Mouse (Mus musculus): ENCODE measurements around the gene Vps39. TPM values are rescaled to one million over a fixed set of nuclear protein-coding genes. Genes with fewer than 3 reads are reported as not detected.

The Vps39 gene
- 10 to 100 TPM; 54.2 to 55.8 TPM for total RNA-seq (2021)
- long read RNA-seq, experiment 1, full-length matches to known transcripts = 16 of 37 reads
- long read RNA-seq, experiment 1, partial matches to known transcripts = 3 of 37 reads
- long read RNA-seq, experiment 1, other reads (novel, unspliced or antisense) = 18 of 37 reads
- long read RNA-seq, experiment 2, full-length matches to known transcripts = 14 of 34 reads
- long read RNA-seq, experiment 2, partial matches to known transcripts = 7 of 34 reads
- long read RNA-seq, experiment 2, other reads (novel, unspliced or antisense) = 13 of 34 reads

- peak; percentile 72 to 75 for DNase-seq (ENCODE audit: low spot score in 2 of 2)
Measured at GRCm38 (mm10) chr2:120352682-120353646, at the start of gene Vps39. Vps39 (minus strand) TSS chr2:120353137.

GRCm38 (mm10) chr2:120397951-120398350, 45.0 kb upstream of the Vps39 start:
- no peak for DNase-seq (ENCODE audit: low spot score in 2 of 2)

DNA sequence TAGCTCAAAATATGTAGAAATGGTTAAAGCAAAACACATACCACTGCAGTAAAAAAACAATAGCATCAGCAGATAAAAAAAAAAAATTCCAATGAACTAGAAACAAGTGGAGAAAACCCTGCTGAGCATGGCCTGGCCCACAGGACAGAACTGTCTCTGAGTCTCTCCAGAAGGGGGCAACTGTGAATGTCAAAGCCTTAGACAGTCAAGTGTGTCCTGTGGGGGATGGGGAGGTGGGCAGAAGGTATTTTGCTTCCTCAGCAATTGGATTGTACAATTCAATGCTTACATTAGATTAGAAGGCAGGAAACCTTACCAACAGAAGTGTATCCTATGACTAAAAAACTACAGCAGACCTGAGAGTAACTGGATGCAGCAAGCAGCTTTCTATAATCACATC, 39.5 kb upstream of the Vps39 start:
- no peak for DNase-seq (ENCODE audit: low spot score in 2 of 2)

GRCm38 (mm10) chr2:120390934-120391333, 38.0 kb upstream of the Vps39 start:
- no peak for DNase-seq (ENCODE audit: low spot score in 2 of 2)

- peak in 1 of 2 experiments; percentile 8 for DNase-seq (ENCODE audit: low spot score in 2 of 2)
Measured at GRCm38 (mm10) chr2:120389376-120389775, 36.4 kb upstream of the Vps39 start.

GRCm38 (mm10) chr2:120387291-120387690, 34.4 kb upstream of the Vps39 start:
- no peak for DNase-seq (ENCODE audit: low spot score in 2 of 2)

GRCm38 (mm10) chr2:120386264-120386663, 33.3 kb upstream of the Vps39 start:
- DNase-seq (ENCODE audit: low spot score in 2 of 2) = no peak

GRCm38 (mm10) chr2:120373858-120374257, 20.9 kb upstream of the Vps39 start:
- no peak for DNase-seq (ENCODE audit: low spot score in 2 of 2)

- DNase-seq (ENCODE audit: low spot score in 2 of 2) = no peak
Measured at GRCm38 (mm10) chr2:120367416-120368207, 14.7 kb upstream of the Vps39 start.

- no peak for DNase-seq (ENCODE audit: low spot score in 2 of 2)
Measured at GRCm38 (mm10) chr2:120366501-120366900, 13.6 kb upstream of the Vps39 start.

DNA sequence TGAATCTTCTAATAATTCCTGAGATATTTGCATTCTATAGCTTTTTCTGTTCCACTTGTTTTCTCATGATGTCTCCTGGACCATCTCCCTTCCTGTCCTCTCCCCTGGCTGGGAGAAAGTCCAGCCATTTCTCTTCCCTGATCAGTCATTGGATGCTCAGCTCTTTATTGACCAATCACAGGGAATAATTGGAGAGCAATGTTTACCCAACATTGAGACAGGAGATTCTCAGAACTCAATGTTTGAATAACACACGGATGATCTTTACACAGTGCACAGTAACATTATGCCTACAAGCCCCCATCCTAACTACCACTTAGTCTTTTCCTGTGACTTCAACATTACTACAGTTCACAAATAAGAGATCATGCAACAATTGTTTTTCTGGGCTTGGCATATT, 7.5 kb upstream of the Vps39 start:
- no peak for DNase-seq (ENCODE audit: low spot score in 2 of 2)

DNA sequence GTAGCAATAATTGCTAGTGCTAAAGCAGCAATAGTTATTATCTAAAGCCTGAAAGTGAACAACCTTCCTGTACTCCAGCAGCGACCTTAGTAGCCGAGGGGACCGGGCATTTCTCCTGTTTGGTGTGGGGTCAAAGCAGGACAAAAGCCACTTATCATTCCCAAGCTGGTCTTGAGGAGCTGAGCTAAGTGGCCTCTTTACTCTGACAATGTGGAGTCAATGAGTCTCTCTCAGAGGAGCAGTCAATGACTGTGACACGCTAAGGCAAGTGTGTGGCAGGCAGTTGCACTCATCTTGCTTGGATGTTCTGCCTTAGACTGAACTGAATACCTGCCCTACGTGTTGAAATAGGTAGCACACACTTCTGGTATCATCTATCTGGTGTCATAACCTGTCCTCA, 1.6 kb downstream of the Vps39 start:
- no peak for DNase-seq (ENCODE audit: low spot score in 2 of 2)

GRCm38 (mm10) chr2:120348120-120348519, 4.8 kb downstream of the Vps39 start:
- DNase-seq (ENCODE audit: low spot score in 2 of 2) = no peak

DNA sequence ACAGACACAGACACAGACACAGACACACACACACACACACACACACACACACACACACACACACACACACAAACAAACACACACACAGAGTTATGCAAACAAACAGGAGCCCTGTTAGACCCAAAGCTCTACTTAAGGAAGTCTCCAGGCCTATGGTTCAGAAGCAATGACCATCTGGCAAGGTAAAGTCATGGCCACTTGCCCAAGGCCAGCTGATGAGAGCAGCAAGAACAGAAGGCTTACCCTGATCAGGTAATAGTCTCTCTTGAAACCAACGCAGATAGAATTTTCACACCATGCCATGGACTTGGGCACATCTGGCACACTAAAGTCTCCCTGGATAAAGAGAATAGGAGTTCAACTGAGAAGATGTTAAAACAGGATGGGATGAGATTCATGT, 11.2 kb downstream of the Vps39 start:
- no peak for DNase-seq (ENCODE audit: low spot score in 2 of 2)

- DNase-seq (ENCODE audit: low spot score in 2 of 2) = no peak
Measured at GRCm38 (mm10) chr2:120337886-120338285, 15.1 kb downstream of the Vps39 start.

GRCm38 (mm10) chr2:120331575-120331974, 21.4 kb downstream of the Vps39 start:
- DNase-seq (ENCODE audit: low spot score in 2 of 2) = no peak

DNA sequence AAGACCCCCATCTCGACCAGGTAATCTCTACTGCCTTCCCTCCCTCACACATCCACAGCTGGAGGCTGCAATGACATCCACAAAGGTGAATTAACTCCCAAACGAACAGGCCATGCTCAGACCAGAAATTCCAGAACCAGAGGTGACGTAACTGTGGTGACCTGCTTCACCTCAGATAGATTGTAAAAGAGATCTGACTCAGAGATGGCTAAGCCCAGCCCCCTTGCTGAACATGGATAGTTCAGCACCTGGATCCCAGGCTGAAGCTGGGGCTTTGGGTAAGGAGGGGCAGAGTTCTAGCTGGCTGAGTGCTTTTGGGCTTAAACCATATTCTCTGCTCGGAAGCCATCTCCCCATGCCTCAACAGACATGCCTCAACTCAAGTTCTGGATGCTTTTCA, 37.9 kb downstream of the Vps39 start:
- DNase-seq (ENCODE audit: low spot score in 2 of 2) = no peak

GRCm38 (mm10) chr2:120314487-120314886, 38.5 kb downstream of the Vps39 start:
- DNase-seq (ENCODE audit: low spot score in 2 of 2) = no peak

DNA sequence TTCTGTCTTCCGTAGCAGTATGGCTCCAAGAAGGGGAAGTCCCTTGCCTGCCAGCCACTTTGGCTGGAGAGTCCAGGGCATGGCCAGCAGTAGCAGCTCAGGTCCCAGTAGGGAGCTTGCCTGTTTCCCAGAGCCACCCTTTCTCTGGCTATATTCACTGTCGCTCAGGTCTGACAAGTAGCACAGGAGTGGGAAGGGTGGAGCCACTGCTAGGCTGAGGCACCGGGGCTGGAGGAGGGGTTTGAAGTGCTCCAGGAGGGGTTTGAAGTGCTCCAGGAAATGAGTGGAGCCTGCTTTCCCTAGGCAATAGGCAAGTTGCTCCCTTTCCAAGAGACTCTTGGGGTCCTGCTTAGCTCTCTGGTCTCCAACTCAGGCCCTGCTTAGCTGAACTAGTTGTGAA, 39.0 kb downstream of the Vps39 start, which contains the start of gene Pla2g4f:
Pla2g4f (minus strand) TSS at position 190 of the 400 bp plus-strand sequence.
- DNase-seq (ENCODE audit: low spot score in 2 of 2) = no peak

- no peak for DNase-seq (ENCODE audit: low spot score in 2 of 2)
Measured at GRCm38 (mm10) chr2:120312276-120312825, 40.6 kb downstream of the Vps39 start.

DNA sequence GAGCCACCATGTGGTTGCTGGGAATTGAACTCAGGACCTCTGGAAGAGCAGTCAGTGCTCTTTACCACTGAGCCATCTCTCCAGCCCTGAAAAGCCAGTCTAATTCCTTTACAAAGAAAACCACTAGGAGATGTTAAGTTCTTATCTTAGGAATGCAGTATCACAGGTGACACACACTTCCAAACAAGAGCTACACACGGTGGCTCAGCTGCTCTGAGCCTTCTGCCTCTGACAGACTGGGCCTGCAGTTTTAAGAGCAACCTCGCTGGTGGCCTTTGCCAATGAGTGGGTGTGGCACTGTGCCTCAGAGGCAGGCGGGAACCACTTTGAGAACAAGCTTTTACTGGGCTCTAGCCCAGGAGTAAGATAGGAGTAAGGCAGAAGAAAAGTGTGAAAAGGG, 48.8 kb downstream of the Vps39 start:
- DNase-seq (ENCODE audit: low spot score in 2 of 2) = no peak

Data from adrenal gland, postnatal 4 days (tissue).